In genomic region chr6:22221134-22221533, GRCm38 (mm10) we compare ENCODE assay signal across 18 mouse cellular contexts.
DNase-seq lines count a peak whose midpoint lies in the region; ATAC-seq and TF ChIP-seq lines count a peak whose summit lies in the region.
"Had no signal": no experiment of that assay in that cellular context is flagged by ENCODE, and none has a peak within 500 bp of the region (broad histone marks: within the 10 kb centered on the region; RNA-seq: fewer than 3 reads in every experiment).

No protein-coding gene starts in this region.

- no peaks in the 10 kb centered on the region for H3K9me3 ChIP-seq in heart, embryonic 11.5 days (replicated peaks; ENCODE audit: control insufficient read depth, low read length)
- H3K9me3 ChIP-seq in heart, embryonic 15.5 days (replicated peaks) = no peaks in the 10 kb centered on the region
- H3K9me3 ChIP-seq in lung, postnatal 0 days (ENCODE audit: low read length) = no peaks in the 10 kb centered on the region
- H3K9me3 ChIP-seq: embryonic facial prominence, embryonic 12.5 days; forebrain, embryonic 15.5 days; hindbrain, embryonic 10.5 days had no signal

- intact Hi-C loops in heart, adult 2 months (cut with DNase I) = no loop called here
- intact Hi-C loops in heart, postnatal 14 days (cut with DNase I) = no loop called here
- intact Hi-C loops in left cerebral cortex, postnatal 10 days (cut with DNase I) = no loop called here

- no peaks in the 10 kb centered on the region for H3K27me3 ChIP-seq in heart, embryonic 11.5 days (ENCODE audit: control insufficient read depth, insufficient read depth, low read length)
- H3K27me3 ChIP-seq in heart, adult 2 months (ENCODE audit: control insufficient read depth, insufficient read depth, low read length) = no peaks in the 10 kb centered on the region
- H3K27me3 ChIP-seq in heart, embryonic 15.5 days = no peaks in the 10 kb centered on the region
- H3K27me3 ChIP-seq in lung, postnatal 0 days (replicated peaks; ENCODE audit: insufficient read depth, low read length) = no peaks in the 10 kb centered on the region
- H3K27me3 ChIP-seq: embryonic facial prominence, embryonic 12.5 days; forebrain, embryonic 15.5 days had no signal

- TF ChIP-seq POLR2A in heart, adult 2 months (IDR thresholded peaks at IDR 0.05; ENCODE audit: insufficient read depth, low read depth, low read length) = no peak

- no peak for TF ChIP-seq CTCF in heart, adult 2 months (IDR thresholded peaks at IDR 0.05)
- TF ChIP-seq CTCF in lung, postnatal 0 days (IDR thresholded peaks at IDR 0.05) = no peak

- ATAC-seq in heart, embryonic 11.5 days (replicated peaks; ENCODE audit: insufficient number of reproducible peaks, low FRiP score, low TSS enrichment) = no peak
- ATAC-seq in heart, embryonic 15.5 days (replicated peaks; ENCODE audit: insufficient number of reproducible peaks, insufficient read depth, low FRiP score, low read depth) = no peak
- ATAC-seq in lung, postnatal 0 days = peak; percentile 80
- ATAC-seq: CD4-positive, CD25-positive, alpha-beta regulatory T cell, adult 4 months; forebrain, embryonic 15.5 days had no signal

- H3K4me2 ChIP-seq in heart, embryonic 11.5 days = no peak overlapping the region
- no peak overlapping the region for H3K4me2 ChIP-seq in heart, embryonic 15.5 days
- no peak overlapping the region for H3K4me2 ChIP-seq in lung, postnatal 0 days (replicated peaks; ENCODE audit: low read depth, low read length)
- H3K4me2 ChIP-seq: embryonic facial prominence, embryonic 12.5 days; forebrain, embryonic 15.5 days; hindbrain, embryonic 14.5 days had no signal

- no peak overlapping the region for H3K9ac ChIP-seq in heart, embryonic 11.5 days (ENCODE audit: low read depth, low read length)
- H3K9ac ChIP-seq in heart, adult 2 months (ENCODE audit: low read depth, low read length) = no peak overlapping the region
- H3K9ac ChIP-seq in heart, embryonic 15.5 days = no peak overlapping the region
- no peak overlapping the region for H3K9ac ChIP-seq in lung, postnatal 0 days (replicated peaks; ENCODE audit: low read depth)
- H3K9ac ChIP-seq: embryonic facial prominence, embryonic 12.5 days; forebrain, embryonic 15.5 days; hindbrain, embryonic 14.5 days had no signal

- 0 out of 2 replicates have a peak overlapping the region, but pooled peaks have one; percentile 22 for H3K27ac ChIP-seq in heart, embryonic 11.5 days (ENCODE audit: low read depth, low read length)
- no peak overlapping the region for H3K27ac ChIP-seq in heart, adult 2 months
- peak overlapping the region; percentile 20 for H3K27ac ChIP-seq in heart, embryonic 15.5 days
- H3K27ac ChIP-seq in lung, postnatal 0 days (ENCODE audit: low read length) = no peak overlapping the region
- H3K27ac ChIP-seq: embryonic facial prominence, embryonic 12.5 days; forebrain, embryonic 15.5 days; hindbrain, embryonic 10.5 days; hindbrain, embryonic 14.5 days had no signal

- no peaks in the 10 kb centered on the region for H3K36me3 ChIP-seq in heart, embryonic 11.5 days (ENCODE audit: control insufficient read depth, insufficient read depth, low read length)
- H3K36me3 ChIP-seq in heart, adult 2 months (ENCODE audit: control insufficient read depth, insufficient read depth, low read length) = peaks cover 2% of the 10 kb centered on the region
- H3K36me3 ChIP-seq in heart, embryonic 15.5 days = no peaks in the 10 kb centered on the region
- H3K36me3 ChIP-seq in lung, postnatal 0 days (ENCODE audit: insufficient read depth, low read length) = no peaks in the 10 kb centered on the region
- H3K36me3 ChIP-seq: forebrain, embryonic 15.5 days; hindbrain, embryonic 10.5 days had no signal

- H3K4me3 ChIP-seq in heart, embryonic 11.5 days (ENCODE audit: low read depth, low read length) = no peak overlapping the region
- H3K4me3 ChIP-seq in heart, adult 2 months = no peak overlapping the region
- no peak overlapping the region for H3K4me3 ChIP-seq in heart, embryonic 15.5 days
- H3K4me3 ChIP-seq in lung, postnatal 0 days (ENCODE audit: low read depth, low read length) = no peak overlapping the region
- H3K4me3 ChIP-seq: embryonic facial prominence, embryonic 12.5 days; forebrain, embryonic 15.5 days; hindbrain, embryonic 10.5 days had no signal

- 76% methylated on average over 8 of the region's 8 CpGs for WGBS in heart, embryonic 11.5 days (ENCODE audit: insufficient replicate concordance)
- WGBS in heart, adult 2 months = 87% methylated on average over 8 of the region's 8 CpGs
- WGBS in heart, embryonic 15.5 days = 77% methylated on average over 8 of the region's 8 CpGs
- WGBS in lung, postnatal 0 days = 64% methylated on average over 8 of the region's 8 CpGs

- DNase-seq in heart, adult 2 months = no peak
- DNase-seq in heart, postnatal 14 days = no peak
- peak; percentile 42 for DNase-seq in lung, postnatal 0 days (ENCODE audit: low spot score)
- DNase-seq in lung, postnatal 4 days = peak; percentile 16 to 56
- no peak for DNase-seq in left cerebral cortex, postnatal 10 days (ENCODE audit: extremely low spot score in 1 of 2, low spot score in 2 of 2)
- DNase-seq: adrenal gland, postnatal 14 days; B cell, adult 2 months; cerebellum, adult 11-12 months; cerebellum, adult 9-10 months; cerebellum, postnatal 25 days; gastrocnemius, postnatal 36 days had no signal

- TF ChIP-seq EP300 in heart, adult 2 months (IDR thresholded peaks at IDR 0.05; ENCODE audit: insufficient read depth, low read depth, low read length) = no peak
- peak; percentile 71; the same call in 1 of the 2 replicates for TF ChIP-seq EP300 in lung, postnatal 0 days (IDR thresholded peaks at IDR 0.05)

- no peaks in the 10 kb centered on the region for H3K79me2 ChIP-seq in heart, adult 2 months (replicated peaks; ENCODE audit: control insufficient read depth, insufficient read depth, low read length)

- H3K4me1 ChIP-seq in heart, embryonic 11.5 days (ENCODE audit: control insufficient read depth, insufficient read depth, low read length) = no peaks in the 10 kb centered on the region
- H3K4me1 ChIP-seq in heart, adult 2 months (ENCODE audit: control insufficient read depth, insufficient read depth, low read length) = no peaks in the 10 kb centered on the region
- H3K4me1 ChIP-seq in heart, embryonic 15.5 days (replicated peaks) = peaks cover 3% of the 10 kb centered on the region; the same call in 1 of the 2 replicates
- no peaks in the 10 kb centered on the region for H3K4me1 ChIP-seq in lung, postnatal 0 days (ENCODE audit: insufficient read depth, low read depth, low read length)
- H3K4me1 ChIP-seq: forebrain, embryonic 15.5 days; hindbrain, embryonic 10.5 days had no signal

Comparison
In these comparisons a context has a peak if more than half of its experiments do, and no peak if none do; other contexts are left out.
1. H3K27ac ChIP-seq: peak in heart, embryonic 11.5 days (single experiment) and heart, embryonic 15.5 days (single experiment); none in heart, adult 2 months (single experiment) and lung, postnatal 0 days (single experiment).
2. DNase-seq: peak in lung, postnatal 0 days (single experiment) and lung, postnatal 4 days (2 of 2); none in heart, adult 2 months (0 of 2), heart, postnatal 14 days (0 of 2) and left cerebral cortex, postnatal 10 days (0 of 2).